Mouse (Mus musculus): ENCODE data around the gene Hivep3. TPM values are rescaled to one million over a fixed set of nuclear protein-coding genes. Genes with fewer than 3 reads are reported as not detected.

Hivep3 gene
- polyA plus RNA-seq, 1 experiment from 2014 or later, result 19.0 TPM

DNA sequence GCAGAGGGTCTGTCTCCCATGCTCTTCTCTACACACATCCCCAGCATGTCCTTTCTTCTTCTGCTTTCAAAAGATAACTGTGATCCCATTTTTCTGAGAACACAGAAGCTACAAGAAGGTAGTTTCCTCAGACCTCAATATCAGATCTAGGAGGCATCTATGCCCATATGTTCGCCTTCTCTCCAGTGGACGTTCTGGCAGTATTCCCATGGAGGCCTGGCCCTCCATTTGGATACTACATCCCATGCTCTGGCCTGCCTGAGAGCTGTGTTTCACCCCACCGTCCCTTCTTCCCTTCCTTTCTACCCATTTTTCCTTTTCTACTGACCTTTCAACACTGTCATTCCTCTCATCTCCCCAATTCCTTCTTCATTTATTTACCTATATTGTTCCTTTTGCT, 34.5 kb downstream of the Hivep3 start:
- H3K4me3 ChIP-seq, result no peak overlapping the region
- H3K27ac ChIP-seq, result no peak overlapping the region
- H3K9me3 ChIP-seq, result no peaks in the 10 kb centered on the region
- no peak overlapping the region for H3K9ac ChIP-seq
- no peaks in the 10 kb centered on the region for H3K36me3 ChIP-seq (replicated peaks)
- no peak overlapping the region for H3K4me2 ChIP-seq
- WGBS, result 89% methylated on average over 3 of the region's 3 CpGs
- no peaks in the 10 kb centered on the region for H3K27me3 ChIP-seq (replicated peaks)
- H3K4me1 ChIP-seq, result no peaks in the 10 kb centered on the region
- ATAC-seq (replicated peaks), result no peak

DNA sequence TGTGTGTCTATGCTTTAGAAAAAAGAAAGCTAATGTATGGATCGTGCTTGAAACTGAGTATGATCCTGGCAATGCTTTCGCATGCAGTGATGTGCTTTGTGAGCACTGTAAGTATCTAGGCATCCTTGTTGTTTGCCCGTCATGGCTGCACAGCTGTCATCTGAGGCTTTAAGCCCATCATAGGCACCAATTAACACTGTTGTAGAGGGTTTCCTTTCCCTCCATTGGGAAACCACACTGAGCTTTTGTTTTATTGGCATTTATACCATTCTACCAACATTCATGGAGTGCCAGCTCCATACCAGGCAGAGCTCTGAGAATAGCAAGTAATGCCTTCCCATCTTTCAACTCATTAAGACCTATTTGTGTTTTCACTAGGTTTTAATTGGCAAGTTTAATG, 42.3 kb downstream of the Hivep3 start:
- Histone ChIP-seq H3K36me3 (replicated peaks) (no peaks in the 10 kb centered on the region), H3K9ac (no peak overlapping the region), H3K9me3 (no peaks in the 10 kb centered on the region), H3K27ac (no peak overlapping the region), H3K4me2 (no peak overlapping the region), H3K4me1 (no peaks in the 10 kb centered on the region), H3K27me3 (replicated peaks) (no peaks in the 10 kb centered on the region), H3K4me3 (no peak overlapping the region)
- no peak for ATAC-seq (replicated peaks)
- 76% methylated on average over 3 of the region's 3 CpGs for WGBS

DNA sequence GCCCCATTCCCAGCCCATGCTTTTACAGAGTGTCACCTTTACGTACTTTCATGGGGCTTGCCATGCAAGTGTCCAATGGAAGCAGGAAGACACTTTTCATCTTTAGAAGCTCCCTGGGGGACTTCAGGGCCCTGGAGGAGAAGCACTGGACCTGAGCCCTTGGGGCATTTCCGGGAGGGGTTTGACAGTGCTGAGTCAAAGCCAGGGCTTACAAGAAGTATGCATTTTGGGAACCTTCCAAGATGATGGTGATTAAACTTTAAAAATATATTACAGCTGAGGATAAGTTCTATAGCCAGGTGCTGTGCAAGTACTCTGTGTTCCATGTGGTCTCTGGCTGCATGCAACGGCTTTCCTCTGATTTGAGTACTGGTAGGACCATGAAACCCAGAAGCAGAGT, 43.6 kb downstream of the Hivep3 start:
- no peak for ATAC-seq (replicated peaks)
- H3K9ac ChIP-seq, result no peak overlapping the region
- H3K36me3 ChIP-seq (replicated peaks), result no peaks in the 10 kb centered on the region
- 87% methylated on average over 3 of the region's 3 CpGs for WGBS
- H3K27me3 ChIP-seq (replicated peaks), result no peaks in the 10 kb centered on the region
- no peak overlapping the region for H3K4me3 ChIP-seq
- H3K9me3 ChIP-seq, result no peaks in the 10 kb centered on the region
- no peak overlapping the region for H3K4me2 ChIP-seq
- H3K27ac ChIP-seq, result no peak overlapping the region
- H3K4me1 ChIP-seq, result no peaks in the 10 kb centered on the region

DNA sequence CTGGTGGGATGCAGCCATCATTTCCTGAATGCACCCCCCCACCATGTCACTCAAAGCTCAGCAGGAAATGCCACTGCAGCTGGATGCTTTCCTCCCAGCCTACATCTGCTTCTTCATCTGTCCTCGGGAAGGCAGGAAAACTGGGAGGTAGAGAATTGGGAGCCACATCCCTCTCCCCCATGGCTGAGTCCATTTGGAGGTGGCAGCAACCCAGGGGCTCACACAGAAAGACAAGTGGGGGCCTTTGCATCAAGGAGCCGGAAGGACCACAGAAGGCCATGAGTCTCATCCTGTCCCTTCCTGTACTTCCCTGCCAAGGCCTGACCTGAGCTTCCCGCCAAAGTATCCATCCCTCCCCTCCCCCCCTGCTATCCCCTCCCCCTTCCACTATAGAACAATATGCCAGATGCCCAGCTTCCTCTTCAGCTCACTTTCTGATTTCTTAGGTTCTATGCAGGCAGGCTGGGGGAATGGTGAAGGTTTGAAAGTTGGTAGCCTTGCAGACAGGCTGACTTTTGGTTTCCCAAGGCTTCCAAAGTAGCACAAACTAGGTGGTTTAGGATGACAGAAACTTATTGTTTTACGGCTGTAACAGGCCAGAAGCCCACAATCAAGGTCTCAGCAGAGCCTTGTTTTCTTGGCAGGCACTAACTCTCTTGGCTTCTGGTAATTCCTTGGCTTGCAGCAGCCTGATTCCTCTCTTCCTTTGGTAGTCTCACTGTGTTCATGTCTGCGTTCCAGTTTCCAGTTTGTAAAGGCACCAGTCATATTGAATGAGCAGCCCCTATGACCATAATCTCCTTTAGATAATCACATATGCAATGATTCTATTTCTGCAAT, 46.2 kb downstream of the Hivep3 start:
- no peak for ATAC-seq (replicated peaks)
- no peaks in the 10 kb centered on the region for H3K4me1 ChIP-seq
- H3K4me2 ChIP-seq, result no peak overlapping the region
- H3K27me3 ChIP-seq (replicated peaks), result no peaks in the 10 kb centered on the region
- 68% methylated on average over 5 of the region's 5 CpGs for WGBS
- no peak overlapping the region for H3K9ac ChIP-seq
- no peaks in the 10 kb centered on the region for H3K9me3 ChIP-seq
- no peaks in the 10 kb centered on the region for H3K36me3 ChIP-seq (replicated peaks)
- no peak overlapping the region for H3K27ac ChIP-seq
- no peak overlapping the region for H3K4me3 ChIP-seq

DNA sequence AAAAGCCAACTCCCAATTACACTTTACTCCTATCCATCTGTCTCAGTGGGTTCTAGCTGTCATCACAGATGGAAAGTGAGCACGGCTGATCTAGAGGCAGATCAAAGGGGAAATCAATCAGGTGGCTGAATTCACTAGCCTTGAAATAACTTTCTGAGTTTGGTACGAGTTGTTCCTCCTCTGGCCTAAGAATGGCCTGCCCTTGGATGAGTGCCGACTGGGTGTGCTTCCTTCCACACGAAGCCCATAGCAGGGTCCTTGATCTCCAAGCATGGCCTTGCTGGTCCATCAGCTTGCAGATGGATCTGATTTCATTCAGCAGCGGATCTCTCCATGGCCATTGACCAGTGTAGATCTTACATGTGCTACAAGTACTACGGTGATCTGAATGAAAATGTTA, 47.3 kb downstream of the Hivep3 start:
- WGBS, result 90% methylated on average over 6 of the region's 6 CpGs
- Histone ChIP-seq H3K36me3 (replicated peaks) (no peaks in the 10 kb centered on the region), H3K4me2 (no peak overlapping the region), H3K27ac (no peak overlapping the region), H3K9me3 (no peaks in the 10 kb centered on the region), H3K9ac (no peak overlapping the region), H3K4me1 (no peaks in the 10 kb centered on the region), H3K27me3 (replicated peaks) (no peaks in the 10 kb centered on the region), H3K4me3 (no peak overlapping the region)
- ATAC-seq (replicated peaks), result no peak

DNA sequence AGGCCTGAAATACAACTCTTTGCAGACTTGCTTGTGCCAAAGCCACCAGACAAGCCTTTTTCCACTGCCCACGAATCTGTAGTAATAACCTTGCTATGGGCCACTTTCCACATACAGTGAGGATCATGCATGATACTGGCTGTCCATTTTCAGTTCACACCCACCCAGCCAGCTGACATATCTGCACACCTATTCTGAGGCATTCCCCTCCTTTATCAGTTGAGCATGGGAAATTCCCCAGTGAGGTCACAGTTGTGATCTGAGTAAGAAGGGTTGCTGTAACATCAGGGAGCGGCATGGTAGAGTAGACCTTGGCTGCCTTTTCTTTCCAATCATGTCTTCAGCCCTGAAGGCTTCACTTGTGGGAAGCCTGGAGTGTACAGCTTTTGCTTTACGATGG, 51.4 kb downstream of the Hivep3 start:
- no peaks in the 10 kb centered on the region for H3K4me1 ChIP-seq
- no peaks in the 10 kb centered on the region for H3K36me3 ChIP-seq (replicated peaks)
- H3K4me3 ChIP-seq, result no peak overlapping the region
- no peak overlapping the region for H3K9ac ChIP-seq
- H3K27me3 ChIP-seq (replicated peaks), result no peaks in the 10 kb centered on the region
- no peaks in the 10 kb centered on the region for H3K9me3 ChIP-seq
- H3K4me2 ChIP-seq, result no peak overlapping the region
- WGBS, result 94% methylated on average over 3 of the region's 3 CpGs
- no peak overlapping the region for H3K27ac ChIP-seq
- no peak for ATAC-seq (replicated peaks)

DNA sequence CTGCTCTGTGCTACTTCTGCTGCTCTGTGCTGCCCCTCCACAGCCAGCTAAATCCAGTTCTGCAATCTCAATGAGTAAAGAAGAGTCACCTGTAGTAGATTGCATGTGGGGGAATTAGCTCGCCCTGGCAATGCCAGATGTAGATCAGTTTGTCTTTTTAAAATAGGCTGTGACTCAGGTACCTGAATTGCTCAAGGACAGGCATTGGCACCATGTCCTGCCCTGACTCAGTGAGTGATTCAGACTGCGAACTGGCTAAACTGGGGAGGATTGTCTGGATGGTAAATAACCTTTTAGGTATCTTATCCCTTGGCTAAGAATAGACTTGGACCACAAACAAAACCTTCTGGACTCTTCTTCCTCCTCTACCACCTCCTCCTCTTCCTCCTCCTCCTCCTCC, 52.7 kb downstream of the Hivep3 start:
- 77% methylated on average over 2 of the region's 2 CpGs for WGBS
- no peak overlapping the region for H3K27ac ChIP-seq
- no peak for ATAC-seq (replicated peaks)

DNA sequence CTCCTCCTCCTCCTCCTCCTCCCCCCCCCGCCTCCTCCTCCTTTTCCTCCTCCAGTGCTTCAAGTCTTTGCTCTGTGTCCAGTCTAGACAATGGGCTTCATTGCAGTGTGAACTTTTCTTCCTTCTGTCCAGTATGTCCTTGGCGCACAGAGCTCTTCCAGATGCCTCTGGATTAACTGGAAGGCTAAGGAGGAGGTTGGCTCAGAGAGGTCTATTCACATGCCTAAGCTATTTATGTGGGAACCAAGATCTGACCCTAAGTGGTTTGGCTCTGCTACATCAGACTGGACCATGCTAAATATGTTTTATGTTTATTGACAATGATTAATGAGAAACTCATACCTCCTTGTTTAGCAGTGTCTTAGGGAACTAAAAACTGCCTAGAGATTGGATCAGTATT, 53.1 kb downstream of the Hivep3 start:
- Histone ChIP-seq H3K27ac (no peak overlapping the region), H3K27me3 (replicated peaks) (no peaks in the 10 kb centered on the region), H3K9ac (no peak overlapping the region), H3K9me3 (no peaks in the 10 kb centered on the region), H3K36me3 (replicated peaks) (no peaks in the 10 kb centered on the region), H3K4me2 (no peak overlapping the region), H3K4me1 (no peaks in the 10 kb centered on the region), H3K4me3 (no peak overlapping the region)
- ATAC-seq (replicated peaks), result no peak
- 58% methylated on average over 1 of the region's 2 CpGs for WGBS

More for the DNA sequence above, 52.7 kb downstream of the Hivep3 start:
- Histone ChIP-seq H3K4me2 (no peak overlapping the region), H3K4me3 (no peak overlapping the region), H3K9me3 (no peaks in the 10 kb centered on the region), H3K27me3 (replicated peaks) (no peaks in the 10 kb centered on the region), H3K9ac (no peak overlapping the region), H3K36me3 (replicated peaks) (no peaks in the 10 kb centered on the region), H3K4me1 (no peaks in the 10 kb centered on the region)

DNA sequence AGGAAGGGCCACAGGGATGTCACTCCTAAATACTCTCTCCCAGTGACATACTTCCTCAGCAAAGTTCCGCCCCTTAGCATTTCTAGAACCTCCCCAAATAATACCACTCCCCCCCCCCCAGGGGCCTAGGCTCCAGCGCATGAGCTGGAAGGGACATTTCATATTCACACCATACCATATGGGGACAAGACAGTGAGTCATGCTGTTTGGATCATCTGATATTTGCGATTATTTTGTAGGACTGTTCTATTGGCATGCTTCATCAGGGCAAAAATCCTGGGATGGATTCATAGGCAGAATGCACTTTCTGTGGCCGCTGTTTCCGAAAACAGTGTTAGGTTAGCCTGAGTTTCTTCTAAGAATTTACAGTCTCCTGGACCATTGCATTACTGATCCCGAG, 55.2 kb downstream of the Hivep3 start:
- WGBS, result 92% methylated on average over 6 of the region's 6 CpGs
- ATAC-seq (replicated peaks), result no peak

DNA sequence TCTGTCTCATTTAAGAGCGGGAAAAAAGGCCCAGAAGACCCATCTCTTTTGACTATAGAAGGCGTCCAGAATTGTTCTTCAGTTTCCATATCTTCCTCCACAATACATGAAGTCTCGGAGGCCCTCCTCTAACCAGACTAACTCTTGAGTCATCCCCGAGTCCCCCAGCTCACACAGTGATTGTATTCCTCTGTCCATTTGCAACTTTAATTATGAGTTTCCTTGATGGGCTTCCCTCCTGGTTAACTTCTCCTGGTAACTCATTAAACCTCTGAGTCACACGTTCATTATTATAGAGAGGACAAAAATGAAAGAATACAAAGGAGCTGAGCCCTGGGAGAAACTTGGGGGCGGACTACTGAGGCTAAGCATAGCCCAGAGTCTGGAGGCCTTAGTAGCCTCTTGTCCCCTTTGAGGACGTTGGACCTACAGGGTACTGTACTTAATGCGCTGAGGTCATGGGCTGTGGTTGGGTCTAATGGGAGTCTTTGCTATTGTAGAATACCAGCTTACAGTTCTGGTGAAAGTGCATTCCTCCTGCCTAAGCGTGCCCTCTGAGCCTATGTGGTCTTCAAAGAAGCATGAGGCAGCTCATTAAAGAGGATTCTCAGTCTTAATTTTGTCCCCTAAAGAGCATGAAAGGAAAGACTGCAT, 56.0 kb downstream of the Hivep3 start:
- no peak for ATAC-seq (replicated peaks)
- 81% methylated on average over 9 of the region's 9 CpGs for WGBS

More for the DNA sequence above, 55.2 kb downstream of the Hivep3 start:
- Histone ChIP-seq H3K4me2 (no peak overlapping the region), H3K27ac (no peak overlapping the region), H3K9me3 (no peaks in the 10 kb centered on the region), H3K27me3 (replicated peaks) (no peaks in the 10 kb centered on the region), H3K36me3 (replicated peaks) (no peaks in the 10 kb centered on the region), H3K4me1 (no peaks in the 10 kb centered on the region), H3K9ac (no peak overlapping the region), H3K4me3 (no peak overlapping the region)

DNA sequence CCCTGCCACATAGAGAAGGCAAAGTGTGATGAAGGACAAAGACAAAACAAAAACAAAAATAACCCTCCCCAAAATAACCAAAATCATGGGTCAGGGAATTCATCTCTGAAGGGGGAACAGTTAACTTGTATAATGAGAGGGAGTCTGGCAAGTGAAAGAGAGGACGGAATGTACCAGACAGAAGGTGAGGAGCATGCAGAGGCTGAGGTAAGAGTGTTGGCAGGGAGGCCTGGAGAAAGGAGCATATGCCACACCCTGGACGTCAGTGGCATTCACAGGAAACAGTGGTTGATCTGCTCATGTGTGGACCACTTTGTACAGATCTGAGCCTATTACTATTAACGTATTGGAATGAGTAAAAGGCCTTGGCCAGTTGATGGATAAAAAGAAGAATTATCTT, 65.3 kb downstream of the Hivep3 start:
- H3K4me2 ChIP-seq, result no peak overlapping the region
- WGBS, result 78% methylated on average over 3 of the region's 3 CpGs
- H3K9me3 ChIP-seq, result no peaks in the 10 kb centered on the region
- no peaks in the 10 kb centered on the region for H3K27me3 ChIP-seq (replicated peaks)
- no peak overlapping the region for H3K9ac ChIP-seq
- ATAC-seq (replicated peaks), result no peak
- H3K4me3 ChIP-seq, result no peak overlapping the region
- no peaks in the 10 kb centered on the region for H3K4me1 ChIP-seq
- H3K27ac ChIP-seq, result no peak overlapping the region
- no peaks in the 10 kb centered on the region for H3K36me3 ChIP-seq (replicated peaks)

More for the DNA sequence above, 56.0 kb downstream of the Hivep3 start:
- H3K4me3 ChIP-seq, result no peak overlapping the region
- no peaks in the 10 kb centered on the region for H3K4me1 ChIP-seq
- no peaks in the 10 kb centered on the region for H3K27me3 ChIP-seq (replicated peaks)
- H3K4me2 ChIP-seq, result no peak overlapping the region
- no peaks in the 10 kb centered on the region for H3K9me3 ChIP-seq
- H3K9ac ChIP-seq, result no peak overlapping the region
- H3K27ac ChIP-seq, result no peak overlapping the region
- H3K36me3 ChIP-seq (replicated peaks), result no peaks in the 10 kb centered on the region

DNA sequence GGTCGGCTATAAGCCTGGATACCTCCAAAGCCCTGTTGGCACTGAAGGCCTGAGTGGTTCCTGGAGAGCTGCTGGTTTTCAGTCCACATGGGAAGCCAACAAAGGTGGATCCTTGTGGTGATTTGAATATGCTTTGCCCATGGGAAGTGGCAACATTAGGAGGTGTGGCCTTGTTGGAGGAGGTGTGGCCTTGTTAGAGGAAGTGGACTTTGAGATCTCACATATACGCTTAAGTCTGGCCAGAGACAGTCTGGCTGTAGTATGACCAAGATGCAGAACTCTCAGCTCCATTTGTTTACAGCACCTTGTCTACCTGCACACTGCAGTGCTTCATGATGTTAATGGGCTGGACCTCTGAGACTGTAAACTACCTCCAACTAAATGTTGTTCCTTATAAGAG, 73.0 kb downstream of the Hivep3 start:
- ATAC-seq (replicated peaks), result no peak
- Histone ChIP-seq H3K27ac (no peak overlapping the region), H3K4me2 (no peak overlapping the region), H3K36me3 (replicated peaks) (no peaks in the 10 kb centered on the region), H3K4me1 (no peaks in the 10 kb centered on the region), H3K9ac (no peak overlapping the region), H3K9me3 (no peaks in the 10 kb centered on the region), H3K4me3 (no peak overlapping the region), H3K27me3 (replicated peaks) (no peaks in the 10 kb centered on the region)
- 85% methylated on average over 2 of the region's 2 CpGs for WGBS

DNA sequence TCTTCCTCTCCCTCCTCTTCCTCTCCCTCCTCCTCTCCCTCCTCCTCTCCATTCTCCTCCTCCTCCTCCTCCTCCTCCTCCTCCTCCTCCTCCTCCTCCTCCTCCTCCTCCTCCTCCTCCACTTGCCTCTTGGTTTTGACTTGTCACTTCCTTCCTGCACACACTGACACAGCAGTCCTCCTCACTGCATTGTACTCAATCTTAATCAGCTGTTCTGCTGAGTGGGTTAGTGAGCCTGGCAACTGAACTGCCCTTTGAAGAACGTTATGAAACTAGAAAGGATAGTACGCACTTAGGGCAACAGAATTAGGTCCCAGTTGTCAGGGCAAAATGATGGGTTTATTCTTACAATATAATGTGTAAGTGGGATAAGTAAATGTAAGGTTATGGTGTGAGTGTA, 73.8 kb downstream of the Hivep3 start:
- no peak overlapping the region for H3K27ac ChIP-seq
- 61% methylated on average over 2 of the region's 2 CpGs for WGBS

More for the DNA sequence above, 73.8 kb downstream of the Hivep3 start:
- Histone ChIP-seq H3K36me3 (replicated peaks) (no peaks in the 10 kb centered on the region), H3K4me2 (no peak overlapping the region), H3K27me3 (replicated peaks) (no peaks in the 10 kb centered on the region), H3K9me3 (no peaks in the 10 kb centered on the region), H3K4me1 (no peaks in the 10 kb centered on the region), H3K4me3 (no peak overlapping the region), H3K9ac (no peak overlapping the region)
- ATAC-seq (replicated peaks), result no peak

Data from midbrain, embryonic 15.5 days (tissue).